Mouse (Mus musculus) gastrocnemius, postnatal 25 days (tissue): ENCODE measurements around the gene Ranbp3. TPM values are rescaled to one million over a fixed set of nuclear protein-coding genes. Genes with fewer than 3 reads are reported as not detected.

Experiments used
- total RNA-seq, 2 experiments: library from RNA; stranded (reverse); gene quantifications; 1 replicate in 1 of 2; 2 replicates in 1 of 2; pipeline ENCODE4 v1.2.3; 2021

The Ranbp3 gene
- total RNA-seq, 2 experiments from 2014 or later = 32.8 to 34.2 TPM

Other genes with a start within 250 kb of the Ranbp3 start
- 10 to 100 TPM; 37.7 to 39.6 TPM for gene Ptprs, start 196.8 kb upstream of the Ranbp3 start, total RNA-seq
- gene Znrf4, start 160.9 kb upstream of the Ranbp3 start, total RNA-seq = not detected
- gene Gm20219, start 118.9 kb upstream of the Ranbp3 start, total RNA-seq = under 1 TPM; 0.43 to 0.78 TPM
- 10 to 100 TPM; 29.7 to 35.6 TPM for gene Safb2, start 88.7 kb upstream of the Ranbp3 start, total RNA-seq
- gene Safb, start 88.5 kb upstream of the Ranbp3 start, total RNA-seq = 10 to 100 TPM; 36.8 to 43.8 TPM
- 100 to 1,000 TPM; 147 to 152 TPM for gene 2410015M20Rik, start 63.5 kb upstream of the Ranbp3 start, total RNA-seq
- gene Rpl36, start 59.9 kb upstream of the Ranbp3 start, total RNA-seq = 100 to 1,000 TPM; 502 to 523 TPM
- 10 to 100 TPM; 53.4 to 64.4 TPM for gene Lonp1, start 46.4 kb upstream of the Ranbp3 start, total RNA-seq
- not detected for gene Catsperd, start 45.2 kb upstream of the Ranbp3 start, total RNA-seq
- gene Ndufa11, start 44.5 kb downstream of the Ranbp3 start, total RNA-seq = 100 to 1,000 TPM; 459 to 461 TPM
- 1 to 10 TPM; 3.3 to 3.5 TPM for gene Vmac, start 44.7 kb downstream of the Ranbp3 start, total RNA-seq
- 1 to 10 TPM; 1.9 to 3.1 TPM for gene Nrtn, start 84.2 kb downstream of the Ranbp3 start, total RNA-seq
- gene Dus3l, start 91.5 kb downstream of the Ranbp3 start, total RNA-seq = 10 to 100 TPM; 12.4 to 14.5 TPM
- gene Prr22, start 97.0 kb downstream of the Ranbp3 start, total RNA-seq = under 1 TPM in 1 of 2 experiments, not detected in 1; 0.33 TPM
- gene Rfx2, start 157.7 kb downstream of the Ranbp3 start, total RNA-seq = 1 to 10 TPM; 3.0 to 4.1 TPM
- gene Acsbg2, start 201.2 kb downstream of the Ranbp3 start, total RNA-seq = not detected
- gene 1700061G19Rik, start 202.2 kb downstream of the Ranbp3 start, total RNA-seq = not detected